In the genomic region with DNA sequence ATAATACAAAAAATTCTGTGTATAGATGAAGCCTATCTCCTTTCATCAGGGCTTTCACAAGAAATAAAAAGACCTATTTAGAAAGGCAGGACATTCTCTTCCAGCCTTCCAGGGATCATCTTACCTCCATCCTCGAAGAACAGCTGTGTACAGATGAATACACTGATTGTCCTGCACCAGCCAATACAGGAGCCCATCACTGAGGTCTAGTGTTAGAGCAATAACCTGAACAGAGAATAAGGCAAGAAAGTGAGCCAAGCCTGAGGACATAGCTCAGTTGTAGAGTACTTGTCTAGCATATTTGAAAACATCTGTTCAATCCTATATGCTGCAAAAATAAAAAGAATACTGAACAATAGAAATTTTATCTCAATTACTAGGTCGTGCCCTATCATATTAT, we compare ENCODE assay signal across 27 mouse cellular contexts.
DNase-seq lines count a peak whose midpoint lies in the region; ATAC-seq and TF ChIP-seq lines count a peak whose summit lies in the region.
"Had no signal": no experiment of that assay in that cellular context is flagged by ENCODE, and none has a peak within 500 bp of the region (broad histone marks: within the 10 kb centered on the region; RNA-seq: fewer than 3 reads in every experiment).

No protein-coding gene starts in this region.

- TF ChIP-seq POLR2A in limb, embryonic 14.5 days (IDR thresholded peaks at IDR 0.05; ENCODE audit: borderline replicate concordance, extremely low read depth, insufficient read depth, insufficient read length), result no peak

- no peaks in the 10 kb centered on the region for H3K9me3 ChIP-seq in limb, embryonic 13.5 days
- H3K9me3 ChIP-seq in limb, embryonic 10.5 days (replicated peaks), result no peaks in the 10 kb centered on the region
- no peaks in the 10 kb centered on the region for H3K9me3 ChIP-seq in limb, embryonic 14.5 days (ENCODE audit: control insufficient read depth, low read length)
- H3K9me3 ChIP-seq in forebrain, embryonic 16.5 days (ENCODE audit: control insufficient read depth, low read length), result no peaks in the 10 kb centered on the region
- H3K9me3 ChIP-seq: embryonic facial prominence, embryonic 15.5 days; forebrain, embryonic 10.5 days; forebrain, embryonic 12.5 days; G1E had no signal

- no peak overlapping the region for H3K4me3 ChIP-seq in limb, embryonic 13.5 days
- no peak overlapping the region for H3K4me3 ChIP-seq in limb, embryonic 10.5 days
- no peak overlapping the region for H3K4me3 ChIP-seq in limb, embryonic 14.5 days (replicated peaks; ENCODE audit: low read length)
- no peak overlapping the region for H3K4me3 ChIP-seq in forebrain, embryonic 16.5 days (replicated peaks; ENCODE audit: low read length)
- H3K4me3 ChIP-seq: embryonic facial prominence, embryonic 15.5 days; erythroblast, embryonic 14.5 days; forebrain, embryonic 10.5 days; forebrain, embryonic 12.5 days had no signal

- peak; percentile 7 for DNase-seq in embryo, embryonic 10 days (ENCODE audit: low spot score)
- DNase-seq in embryo, embryonic 9.5 days (ENCODE audit: extremely low spot score), result no peak
- no peak for DNase-seq in limb, embryonic 10.5 days (ENCODE audit: low spot score)
- peak; percentile 23 for DNase-seq in limb, embryonic 14.5 days (ENCODE audit: low spot score)
- DNase-seq in layer of hippocampus, adult 9-11 months, result no peak
- DNase-seq: adrenal gland, adult 8-10 months; adrenal gland, postnatal 14 days; adrenal gland, postnatal 36 days; B cell, adult 2 months; cerebellum, adult 11-12 months; cerebellum, adult 2 months; cerebellum, adult 9-10 months; cerebellum, postnatal 10 days; cerebellum, postnatal 25 days; forebrain, postnatal 0 days had no signal

- no peak overlapping the region for H3K9ac ChIP-seq in limb, embryonic 13.5 days
- H3K9ac ChIP-seq in limb, embryonic 14.5 days (ENCODE audit: low read depth, low read length, severe bottlenecking), result no peak overlapping the region
- H3K9ac ChIP-seq in forebrain, embryonic 16.5 days (replicated peaks; ENCODE audit: low read depth, low read length), result no peak overlapping the region
- H3K9ac ChIP-seq: embryonic facial prominence, embryonic 15.5 days; forebrain, embryonic 12.5 days; forebrain, postnatal 0 days had no signal

- no peaks in the 10 kb centered on the region for H3K27me3 ChIP-seq in limb, embryonic 13.5 days
- no peaks in the 10 kb centered on the region for H3K27me3 ChIP-seq in limb, embryonic 10.5 days (ENCODE audit: low read depth, poor library complexity, severe bottlenecking)
- no peaks in the 10 kb centered on the region for H3K27me3 ChIP-seq in limb, embryonic 14.5 days (ENCODE audit: control insufficient read depth, insufficient read depth, low read length)
- no peaks in the 10 kb centered on the region for H3K27me3 ChIP-seq in forebrain, embryonic 16.5 days (replicated peaks; ENCODE audit: control insufficient read depth, insufficient read depth, low read length)
- H3K27me3 ChIP-seq: CH12.LX; embryonic facial prominence, embryonic 15.5 days; forebrain, embryonic 12.5 days had no signal

- H3K4me2 ChIP-seq in limb, embryonic 13.5 days (replicated peaks), result no peak overlapping the region
- H3K4me2 ChIP-seq in limb, embryonic 14.5 days (replicated peaks; ENCODE audit: low read depth, low read length, severe bottlenecking), result no peak overlapping the region
- no peak overlapping the region for H3K4me2 ChIP-seq in forebrain, embryonic 16.5 days (ENCODE audit: low read length)
- H3K4me2 ChIP-seq: embryonic facial prominence, embryonic 15.5 days; forebrain, embryonic 12.5 days had no signal

- H3K4me1 ChIP-seq in limb, embryonic 13.5 days, result no peaks in the 10 kb centered on the region
- no peaks in the 10 kb centered on the region for H3K4me1 ChIP-seq in limb, embryonic 10.5 days
- no peaks in the 10 kb centered on the region for H3K4me1 ChIP-seq in limb, embryonic 14.5 days (ENCODE audit: control insufficient read depth, insufficient read depth, low read length)
- H3K4me1 ChIP-seq in forebrain, embryonic 16.5 days (replicated peaks; ENCODE audit: control insufficient read depth, insufficient read depth, low read length), result no peaks in the 10 kb centered on the region
- H3K4me1 ChIP-seq: embryonic facial prominence, embryonic 15.5 days; forebrain, embryonic 12.5 days had no signal

- no peaks in the 10 kb centered on the region for H3K36me3 ChIP-seq in limb, embryonic 13.5 days
- H3K36me3 ChIP-seq in limb, embryonic 10.5 days, result no peaks in the 10 kb centered on the region
- H3K36me3 ChIP-seq in limb, embryonic 14.5 days (ENCODE audit: control insufficient read depth, insufficient read depth, low read length), result no peaks in the 10 kb centered on the region
- H3K36me3 ChIP-seq in forebrain, embryonic 16.5 days (ENCODE audit: control insufficient read depth, insufficient read depth), result no peaks in the 10 kb centered on the region
- H3K36me3 ChIP-seq: embryonic facial prominence, embryonic 15.5 days; forebrain, embryonic 10.5 days; forebrain, embryonic 12.5 days; G1E had no signal

- 52% methylated on average over 2 of the region's 2 CpGs for WGBS in limb, embryonic 13.5 days
- WGBS in limb, embryonic 10.5 days, result 74% methylated on average over 2 of the region's 2 CpGs
- WGBS in limb, embryonic 14.5 days, result 60% methylated on average over 2 of the region's 2 CpGs
- WGBS in forebrain, embryonic 16.5 days, result 49% methylated on average over 2 of the region's 2 CpGs

- peak; percentile 78 for ATAC-seq in limb, embryonic 13.5 days (ENCODE audit: low FRiP score, low read depth)
- peak; percentile 67; the same call in 1 of the 2 replicates for ATAC-seq in limb, embryonic 14.5 days (ENCODE audit: low FRiP score, low read depth)
- ATAC-seq in forebrain, embryonic 16.5 days, result no peak
- ATAC-seq: activated CD4-positive, CD25-positive, alpha-beta regulatory T cell, adult 4 months; CD4-positive, CD25-positive, alpha-beta regulatory T cell, adult 4 months; forebrain, embryonic 14.5 days; forebrain, postnatal 0 days; Patski had no signal

- no peak overlapping the region for H3K27ac ChIP-seq in limb, embryonic 13.5 days
- H3K27ac ChIP-seq in limb, embryonic 10.5 days, result no peak overlapping the region
- H3K27ac ChIP-seq in limb, embryonic 14.5 days (replicated peaks; ENCODE audit: low read depth, low read length), result no peak overlapping the region
- H3K27ac ChIP-seq in forebrain, embryonic 16.5 days (ENCODE audit: low read length), result no peak overlapping the region
- H3K27ac ChIP-seq: embryonic facial prominence, embryonic 15.5 days; forebrain, embryonic 10.5 days; forebrain, embryonic 12.5 days had no signal

Comparison
In these comparisons a context has a peak if more than half of its experiments do, and no peak if none do; other contexts are left out.
1. DNase-seq: peak in embryo, embryonic 10 days (single experiment) and limb, embryonic 14.5 days (single experiment); none in embryo, embryonic 9.5 days (single experiment), limb, embryonic 10.5 days (single experiment) and layer of hippocampus, adult 9-11 months (single experiment).